Mouse (Mus musculus): ENCODE measurements around the gene Esam.

Esam gene

GRCm38 (mm10) chr9:37554279-37554678, 26.4 kb downstream of the Esam start:
- DNase-seq (ENCODE audit: low read depth, low spot score), result no peak

GRCm38 (mm10) chr9:37554838-37555748, 27.2 kb downstream of the Esam start, which contains the start of gene Siae:
Gene Siae (plus strand): TSS chr9:37555698.
- no peak for DNase-seq (ENCODE audit: low read depth, low spot score)

- DNase-seq (ENCODE audit: low read depth, low spot score), result no peak
Observed at GRCm38 (mm10) chr9:37556366-37556765, 28.5 kb downstream of the Esam start.

- no peak for DNase-seq (ENCODE audit: low read depth, low spot score)
Observed at GRCm38 (mm10) chr9:37560617-37561016, 32.7 kb downstream of the Esam start.

GRCm38 (mm10) chr9:37563805-37564204, 35.9 kb downstream of the Esam start:
- no peak for DNase-seq (ENCODE audit: low read depth, low spot score)

GRCm38 (mm10) chr9:37567019-37567418, 39.1 kb downstream of the Esam start:
- no peak for DNase-seq (ENCODE audit: low read depth, low spot score)

DNA sequence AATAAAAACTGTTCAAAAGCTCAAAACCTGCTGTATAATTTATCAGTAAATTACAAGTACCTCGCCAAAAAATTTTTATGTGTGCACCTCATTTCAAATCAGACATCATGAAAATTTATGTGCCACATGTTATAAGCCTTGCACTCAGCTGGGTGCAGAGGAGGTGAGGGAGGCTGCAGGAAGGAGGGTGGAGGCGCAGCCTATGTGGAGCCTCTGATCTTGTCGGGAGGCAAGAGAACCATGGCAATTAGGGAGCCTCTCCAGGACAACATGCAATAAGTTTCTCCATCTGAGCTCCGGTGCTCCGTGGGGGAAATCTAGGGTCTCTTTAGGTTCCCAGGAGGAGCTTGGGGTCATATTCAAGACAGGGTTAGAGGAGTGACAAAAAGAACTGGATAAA, 39.6 kb downstream of the Esam start:
- no peak for DNase-seq (ENCODE audit: low read depth, low spot score)

DNA sequence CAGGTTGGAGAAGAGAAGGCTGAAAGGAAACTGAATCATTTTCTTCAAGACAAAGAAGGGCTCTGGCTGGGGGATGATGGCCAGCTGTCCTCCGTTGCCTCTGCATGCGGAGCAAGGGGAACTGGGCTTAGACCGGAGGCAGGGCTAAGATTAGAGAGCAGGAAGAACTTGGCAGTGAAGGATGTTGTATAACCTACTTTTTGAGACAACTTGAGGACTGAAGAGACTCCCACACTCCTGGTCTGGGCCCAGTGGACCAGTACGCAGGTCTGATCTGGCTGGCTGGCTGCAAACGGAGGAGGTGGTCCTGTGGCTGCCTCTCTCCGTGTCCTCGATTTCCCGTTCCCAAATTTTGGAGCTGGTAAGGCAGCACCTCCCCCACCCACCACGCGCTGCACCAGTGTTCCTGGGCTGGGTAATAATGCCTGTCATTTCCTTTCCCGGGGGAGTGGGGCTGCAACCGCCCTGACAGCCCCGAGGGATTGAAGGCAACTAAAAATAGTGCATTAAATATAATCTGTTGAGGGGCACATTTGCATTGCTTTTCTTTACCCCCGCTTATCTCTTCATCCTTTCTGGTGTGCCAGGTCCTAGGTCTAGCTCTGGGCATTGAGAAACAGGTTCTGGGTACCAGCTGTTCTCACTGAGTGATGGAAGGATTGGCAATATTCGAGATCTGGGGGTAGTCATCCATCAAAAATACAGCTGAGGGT, 40.2 kb downstream of the Esam start:
- DNase-seq (ENCODE audit: low read depth, low spot score), result no peak

- DNase-seq (ENCODE audit: low read depth, low spot score), result no peak
Observed at GRCm38 (mm10) chr9:37568605-37569214, 40.8 kb downstream of the Esam start.

GRCm38 (mm10) chr9:37569231-37569835, 41.5 kb downstream of the Esam start:
- DNase-seq (ENCODE audit: low read depth, low spot score), result no peak

GRCm38 (mm10) chr9:37572204-37572876, 44.5 kb downstream of the Esam start:
- no peak for DNase-seq (ENCODE audit: low read depth, low spot score)

DNA sequence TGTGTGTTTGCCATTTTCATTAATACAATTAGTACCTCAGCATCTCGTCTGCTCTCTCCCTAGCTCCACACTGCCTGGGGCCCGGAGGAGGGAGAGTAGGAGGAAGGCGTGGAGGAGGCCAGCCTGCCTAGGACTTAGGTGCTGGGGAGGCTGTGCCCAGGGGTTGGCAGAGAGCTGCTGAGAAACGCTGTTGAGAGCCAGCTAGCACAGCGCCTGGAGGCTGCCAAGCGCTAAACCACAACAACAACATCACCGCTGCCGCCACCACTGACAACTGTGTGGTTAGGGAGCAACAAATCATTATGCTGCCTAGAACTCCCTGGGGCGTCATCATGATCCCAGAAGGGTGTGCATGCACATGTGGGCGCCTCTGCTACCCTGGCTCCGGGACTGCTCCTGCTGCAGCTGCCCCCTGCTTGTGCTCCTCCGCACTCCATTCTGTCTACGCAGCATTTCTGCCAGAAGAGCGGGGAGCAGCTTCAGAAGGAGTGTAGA, 48.6 kb downstream of the Esam start:
- DNase-seq (ENCODE audit: low read depth, low spot score), result peak; percentile 11

DNA sequence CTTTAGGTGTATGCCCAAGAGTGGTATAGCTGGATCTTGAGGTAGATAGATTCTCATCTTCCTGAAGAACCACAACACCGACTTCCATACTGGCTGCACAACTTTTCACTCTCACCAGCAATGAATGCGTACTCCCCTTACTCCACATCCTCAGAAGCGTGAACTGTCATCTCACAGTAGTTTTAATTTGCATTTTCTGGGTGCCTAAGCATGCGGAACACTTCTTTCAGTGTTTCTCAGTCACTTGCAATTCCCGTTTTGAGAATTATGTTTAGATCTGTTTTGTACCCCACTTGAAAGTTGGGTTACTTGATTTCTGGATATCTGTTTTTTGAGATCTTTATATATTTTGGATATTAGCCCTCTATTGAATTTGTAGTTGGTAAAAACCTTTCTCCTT, 55.7 kb downstream of the Esam start:
- DNase-seq (ENCODE audit: low read depth, low spot score), result no peak

DNA sequence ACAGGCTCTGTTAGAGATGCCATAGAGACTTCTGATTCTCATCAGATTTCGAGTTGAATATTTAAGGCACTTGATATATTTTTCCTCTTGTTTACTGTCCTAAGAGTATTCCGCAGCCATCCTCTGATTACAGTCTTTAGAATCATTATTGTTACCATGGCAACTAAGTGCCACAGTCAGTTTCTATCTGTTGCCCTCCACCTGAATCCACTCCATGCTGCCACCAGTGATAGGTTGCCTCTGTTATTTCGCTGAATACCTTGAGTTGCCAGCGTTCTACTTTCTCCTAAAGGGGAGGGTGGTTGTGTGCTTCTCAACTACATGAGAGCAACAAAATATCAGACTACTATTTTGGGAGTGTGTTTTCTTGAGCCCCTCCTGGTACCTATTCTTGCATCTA, 58.8 kb downstream of the Esam start:
- no peak for DNase-seq (ENCODE audit: low read depth, low spot score)
